Mouse (Mus musculus): ENCODE results near the gene Htr3a. TPM values are rescaled to one million over a fixed set of nuclear protein-coding genes. Genes with fewer than 3 reads are reported as not detected.

Gene Htr3a
- polyA plus RNA-seq, 1 experiment = 1.7 TPM

GRCm38 (mm10) chr9:48903766-48904165 is 7.1 kb downstream of the Htr3a start:
- TF ChIP-seq POLR2A (IDR thresholded peaks at IDR 0.05; ENCODE audit: low read depth, low read length) = no peak
- Histone ChIP-seq H3K4me1 (ENCODE audit: control insufficient read depth, insufficient read depth, insufficient read length, low read length) (no peaks in the 10 kb centered on the region), H3K27me3 (ENCODE audit: control insufficient read depth, insufficient read depth, low read length) (no peaks in the 10 kb centered on the region), H3K36me3 (ENCODE audit: control insufficient read depth, insufficient read depth, low read length) (no peaks in the 10 kb centered on the region), H3K4me3 (ENCODE audit: low read depth, low read length) (no peak overlapping the region), H3K27ac (ENCODE audit: insufficient read depth, low read depth, low read length) (no peak overlapping the region)
- WGBS = 69% methylated on average over 2 of the region's 2 CpGs

GRCm38 (mm10) chr9:48898551-48898950 is 12.3 kb downstream of the Htr3a start:
- no peak overlapping the region for H3K27ac ChIP-seq (ENCODE audit: insufficient read depth, low read depth, low read length)
- no peaks in the 10 kb centered on the region for H3K27me3 ChIP-seq (ENCODE audit: control insufficient read depth, insufficient read depth, low read length)
- WGBS = 17% methylated on average over 8 of the region's 8 CpGs
- H3K4me3 ChIP-seq (ENCODE audit: low read depth, low read length) = no peak overlapping the region
- TF ChIP-seq CTCF (IDR thresholded peaks at IDR 0.05; ENCODE audit: extremely low read depth, insufficient read length, insufficient replicate concordance, low read depth, low read length) (no peak), POLR2A (IDR thresholded peaks at IDR 0.05; ENCODE audit: low read depth, low read length) (no peak)
- H3K36me3 ChIP-seq (ENCODE audit: control insufficient read depth, insufficient read depth, low read length) = no peaks in the 10 kb centered on the region
- no peaks in the 10 kb centered on the region for H3K4me1 ChIP-seq (ENCODE audit: control insufficient read depth, insufficient read depth, insufficient read length, low read length)

- Histone ChIP-seq H3K4me1 (ENCODE audit: control insufficient read depth, insufficient read depth, insufficient read length, low read length) (no peaks in the 10 kb centered on the region), H3K36me3 (ENCODE audit: control insufficient read depth, insufficient read depth, low read length) (no peaks in the 10 kb centered on the region), H3K4me3 (ENCODE audit: low read depth, low read length) (no peak overlapping the region), H3K27me3 (ENCODE audit: control insufficient read depth, insufficient read depth, low read length) (no peaks in the 10 kb centered on the region), H3K27ac (ENCODE audit: insufficient read depth, low read depth, low read length) (no peak overlapping the region)
- 23% methylated on average over 18 of the region's 18 CpGs for WGBS
- TF ChIP-seq CTCF (IDR thresholded peaks at IDR 0.05; ENCODE audit: extremely low read depth, insufficient read length, insufficient replicate concordance, low read depth, low read length) (no peak), POLR2A (IDR thresholded peaks at IDR 0.05; ENCODE audit: low read depth, low read length) (no peak)
Observed at GRCm38 (mm10) chr9:48895819-48896536, 14.9 kb downstream of the Htr3a start.

GRCm38 (mm10) chr9:48894755-48895154 is 16.1 kb downstream of the Htr3a start:
- Histone ChIP-seq H3K36me3 (ENCODE audit: control insufficient read depth, insufficient read depth, low read length) (no peaks in the 10 kb centered on the region), H3K4me3 (ENCODE audit: low read depth, low read length) (no peak overlapping the region), H3K4me1 (ENCODE audit: control insufficient read depth, insufficient read depth, insufficient read length, low read length) (no peaks in the 10 kb centered on the region), H3K27me3 (ENCODE audit: control insufficient read depth, insufficient read depth, low read length) (no peaks in the 10 kb centered on the region), H3K27ac (ENCODE audit: insufficient read depth, low read depth, low read length) (no peak overlapping the region)
- WGBS = 75% methylated on average over 6 of the region's 6 CpGs
- TF ChIP-seq CTCF (IDR thresholded peaks at IDR 0.05; ENCODE audit: extremely low read depth, insufficient read length, insufficient replicate concordance, low read depth, low read length) = no peak
- TF ChIP-seq POLR2A (IDR thresholded peaks at IDR 0.05; ENCODE audit: low read depth, low read length) = no peak

- peak; percentile 41; the same call in 1 of the 2 replicates for TF ChIP-seq CTCF (IDR thresholded peaks at IDR 0.05; ENCODE audit: extremely low read depth, insufficient read length, insufficient replicate concordance, low read depth, low read length)
- no peak for TF ChIP-seq POLR2A (IDR thresholded peaks at IDR 0.05; ENCODE audit: low read depth, low read length)
- no peak overlapping the region for H3K4me3 ChIP-seq (ENCODE audit: low read depth, low read length)
- no peaks in the 10 kb centered on the region for H3K27me3 ChIP-seq (ENCODE audit: control insufficient read depth, insufficient read depth, low read length)
- H3K4me1 ChIP-seq (ENCODE audit: control insufficient read depth, insufficient read depth, insufficient read length, low read length) = no peaks in the 10 kb centered on the region
- WGBS = 21% methylated on average over 3 of the region's 3 CpGs
- H3K27ac ChIP-seq (ENCODE audit: insufficient read depth, low read depth, low read length) = no peak overlapping the region
- H3K36me3 ChIP-seq (ENCODE audit: control insufficient read depth, insufficient read depth, low read length) = no peaks in the 10 kb centered on the region
Observed at GRCm38 (mm10) chr9:48893986-48894385, 16.9 kb downstream of the Htr3a start.

- Histone ChIP-seq H3K4me3 (ENCODE audit: low read depth, low read length) (no peak overlapping the region), H3K4me1 (ENCODE audit: control insufficient read depth, insufficient read depth, insufficient read length, low read length) (no peaks in the 10 kb centered on the region), H3K27me3 (ENCODE audit: control insufficient read depth, insufficient read depth, low read length) (no peaks in the 10 kb centered on the region), H3K36me3 (ENCODE audit: control insufficient read depth, insufficient read depth, low read length) (no peaks in the 10 kb centered on the region), H3K27ac (ENCODE audit: insufficient read depth, low read depth, low read length) (no peak overlapping the region)
- 77% methylated on average over 7 of the region's 7 CpGs for WGBS
- no peak for TF ChIP-seq POLR2A (IDR thresholded peaks at IDR 0.05; ENCODE audit: low read depth, low read length)
- TF ChIP-seq CTCF (IDR thresholded peaks at IDR 0.05; ENCODE audit: extremely low read depth, insufficient read length, insufficient replicate concordance, low read depth, low read length) = no peak
Observed at GRCm38 (mm10) chr9:48889093-48889492, 21.8 kb downstream of the Htr3a start.

- H3K27ac ChIP-seq (ENCODE audit: insufficient read depth, low read depth, low read length) = no peak overlapping the region
- TF ChIP-seq CTCF (IDR thresholded peaks at IDR 0.05; ENCODE audit: extremely low read depth, insufficient read length, insufficient replicate concordance, low read depth, low read length) = no peak
- no peak for TF ChIP-seq POLR2A (IDR thresholded peaks at IDR 0.05; ENCODE audit: low read depth, low read length)
- H3K36me3 ChIP-seq (ENCODE audit: control insufficient read depth, insufficient read depth, low read length) = no peaks in the 10 kb centered on the region
- WGBS = 80% methylated on average over 8 of the region's 8 CpGs
- no peak overlapping the region for H3K4me3 ChIP-seq (ENCODE audit: low read depth, low read length)
- no peaks in the 10 kb centered on the region for H3K4me1 ChIP-seq (ENCODE audit: control insufficient read depth, insufficient read depth, insufficient read length, low read length)
- no peaks in the 10 kb centered on the region for H3K27me3 ChIP-seq (ENCODE audit: control insufficient read depth, insufficient read depth, low read length)
Observed at GRCm38 (mm10) chr9:48872896-48873295, 38.0 kb downstream of the Htr3a start.

Data from small intestine, adult 2 months (tissue).